Mouse (Mus musculus) spleen, adult 12 weeks (tissue): ENCODE measurements around the gene Fam57b.
A peak's percentile ranks its signal among the peaks of the same experiment; 100 is the strongest.

Experiments used
- DNase-seq: peaks from one replicate; pipeline ENCODE4 v3.0.0; 2022; ENCODE audit warnings: low spot score

Gene Fam57b

DNA sequence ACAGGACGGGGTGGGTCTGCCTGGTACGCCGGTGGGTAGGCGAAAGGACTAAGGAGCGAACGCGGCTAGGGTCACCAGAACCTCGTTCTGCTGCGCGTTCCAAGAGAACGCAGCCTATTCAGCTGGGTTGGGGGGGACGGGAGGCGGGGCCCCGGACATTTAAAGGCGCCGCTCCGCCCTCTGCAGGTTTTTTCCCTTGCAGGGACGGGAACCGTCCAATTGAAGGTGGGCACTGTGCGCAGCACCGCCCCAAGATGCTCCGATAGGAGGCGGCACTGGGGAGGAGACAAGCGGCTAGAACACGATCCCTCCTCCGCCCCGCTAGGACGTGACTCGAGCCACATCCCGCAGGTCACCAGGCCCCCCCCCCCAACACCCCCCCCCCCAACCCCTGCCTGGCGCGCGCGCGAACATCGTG lies 1.6 kb downstream of the Fam57b start:
- peak; percentile 85 for DNase-seq

DNA sequence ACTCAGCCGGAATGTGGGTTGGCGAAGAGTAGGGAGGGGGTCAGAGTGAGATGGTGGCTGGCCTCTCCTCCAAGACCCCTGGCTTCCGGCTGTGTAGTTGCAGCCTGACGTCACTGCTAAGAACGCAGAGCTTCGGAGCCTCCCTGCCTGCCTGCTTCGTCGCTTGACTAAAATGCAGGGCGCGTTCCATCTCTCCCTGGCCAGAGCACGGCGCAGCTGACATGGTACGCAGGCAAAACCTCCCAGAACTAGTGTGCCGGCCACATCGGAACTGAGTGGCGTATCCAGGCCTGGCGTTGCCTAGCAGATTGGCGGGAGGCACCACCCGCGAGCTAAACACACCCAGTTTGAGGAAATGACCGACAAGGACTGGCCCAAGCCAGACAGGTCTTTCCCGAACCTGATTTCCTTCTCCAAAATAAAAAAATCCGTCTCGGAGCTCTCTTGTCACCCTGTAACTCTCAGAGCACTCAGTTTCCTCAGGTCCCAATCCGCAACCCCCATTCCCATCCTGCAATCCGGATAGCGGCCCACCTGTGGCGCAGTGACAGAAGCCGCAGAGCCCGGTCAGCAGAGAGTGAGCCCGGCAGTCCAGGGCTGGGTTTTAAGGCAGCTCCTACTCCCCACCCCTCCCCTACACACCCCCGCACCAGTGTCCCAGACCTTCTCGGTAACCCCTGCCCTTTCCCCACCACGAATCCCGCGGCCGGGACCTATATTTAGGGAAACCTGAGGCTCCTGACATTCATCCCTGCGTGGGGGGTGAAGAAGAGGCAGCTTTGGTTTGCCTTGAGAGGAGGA lies 2.2 kb downstream of the Fam57b start:
- peak; percentile 60 for DNase-seq

DNA sequence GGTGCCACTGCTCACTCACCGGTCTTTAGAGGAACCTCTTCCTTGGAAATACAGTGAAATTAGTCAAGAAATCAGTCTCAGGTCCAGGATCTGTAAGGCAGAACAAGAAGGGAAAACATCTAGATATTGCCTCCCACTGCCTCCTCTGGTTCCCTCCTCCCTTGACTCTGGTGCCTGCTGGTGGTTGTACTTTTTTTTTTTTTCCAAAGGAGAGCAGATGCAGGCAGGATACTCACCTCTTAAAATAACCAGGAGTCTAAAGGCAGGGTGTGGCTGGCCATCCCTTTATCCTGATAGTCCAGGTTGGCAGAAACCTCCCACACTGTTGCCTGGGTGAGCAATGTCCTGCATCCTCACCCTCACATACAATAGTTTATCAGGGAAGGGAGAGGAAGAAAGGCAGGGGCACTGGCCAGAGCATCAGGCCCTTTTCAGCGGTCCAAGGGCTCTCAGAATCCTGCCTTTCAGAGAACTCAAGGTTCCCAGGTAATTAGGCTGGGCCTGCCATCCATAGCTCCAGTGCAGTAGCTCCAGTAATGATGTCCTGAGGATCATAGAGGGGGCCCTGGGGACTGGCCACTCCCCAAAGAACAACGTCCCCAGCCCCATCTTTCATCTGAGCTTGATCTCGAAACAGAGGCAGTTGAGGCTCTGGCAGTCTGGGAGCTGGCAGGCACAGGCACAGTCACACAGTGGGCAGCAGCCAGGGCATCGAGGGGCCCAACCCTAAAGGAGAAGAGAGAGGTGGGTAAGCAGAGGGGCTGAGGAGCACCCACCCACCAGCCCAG lies 3.0 kb downstream of the Fam57b start:
- DNase-seq: no peak

DNA sequence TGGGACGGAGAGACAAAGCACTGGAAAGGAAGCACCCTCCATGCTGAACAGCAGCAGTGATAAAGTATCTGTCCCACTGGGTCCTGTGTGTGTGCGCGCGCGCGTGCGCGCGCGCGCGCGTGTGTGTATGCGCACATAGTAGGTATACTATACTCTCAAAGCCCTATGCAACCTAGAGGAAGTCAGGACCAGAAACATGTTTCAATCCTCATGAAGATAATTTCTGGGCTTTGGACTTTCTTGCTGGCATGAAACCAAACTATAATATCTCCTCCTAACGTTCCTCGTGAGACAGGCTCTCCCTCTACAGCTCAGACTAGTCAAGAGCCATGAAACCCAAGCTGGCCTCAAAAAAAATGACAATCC lies 3.6 kb downstream of the Fam57b start:
- no peak for DNase-seq

GRCm38 (mm10) chr7:126802134-126802889 lies 4.8 kb downstream of the Fam57b start:
- no peak for DNase-seq

GRCm38 (mm10) chr7:126803181-126803580 lies 5.7 kb downstream of the Fam57b start:
- no peak for DNase-seq

DNA sequence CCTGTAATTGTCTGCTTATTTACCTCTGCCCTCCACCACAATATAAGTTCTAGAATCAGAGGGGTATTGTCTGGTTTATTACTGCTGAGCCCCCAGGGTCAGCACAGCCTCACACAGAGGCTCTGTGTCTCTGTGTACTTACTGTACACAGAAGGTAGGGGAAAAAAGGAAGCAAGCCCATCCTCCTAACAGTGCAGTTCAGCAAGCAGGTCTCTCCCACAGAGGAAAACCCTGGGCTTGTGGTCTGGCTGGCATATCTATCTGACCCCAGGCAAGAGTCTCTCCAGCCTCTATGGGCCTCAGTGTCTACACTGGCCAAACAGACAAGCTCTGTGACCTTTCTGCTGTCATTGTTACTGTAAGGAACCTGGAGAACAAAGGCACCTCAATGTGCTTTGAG lies 6.3 kb downstream of the Fam57b start:
- DNase-seq: no peak

GRCm38 (mm10) chr7:126806956-126807355 lies 9.5 kb downstream of the Fam57b start:
- no peak for DNase-seq

GRCm38 (mm10) chr7:126807405-126807804 lies 9.9 kb downstream of the Fam57b start:
- DNase-seq: no peak

- peak; percentile 72 for DNase-seq
Measured at GRCm38 (mm10) chr7:126808703-126809455, 11.4 kb downstream of the Fam57b start.

DNA sequence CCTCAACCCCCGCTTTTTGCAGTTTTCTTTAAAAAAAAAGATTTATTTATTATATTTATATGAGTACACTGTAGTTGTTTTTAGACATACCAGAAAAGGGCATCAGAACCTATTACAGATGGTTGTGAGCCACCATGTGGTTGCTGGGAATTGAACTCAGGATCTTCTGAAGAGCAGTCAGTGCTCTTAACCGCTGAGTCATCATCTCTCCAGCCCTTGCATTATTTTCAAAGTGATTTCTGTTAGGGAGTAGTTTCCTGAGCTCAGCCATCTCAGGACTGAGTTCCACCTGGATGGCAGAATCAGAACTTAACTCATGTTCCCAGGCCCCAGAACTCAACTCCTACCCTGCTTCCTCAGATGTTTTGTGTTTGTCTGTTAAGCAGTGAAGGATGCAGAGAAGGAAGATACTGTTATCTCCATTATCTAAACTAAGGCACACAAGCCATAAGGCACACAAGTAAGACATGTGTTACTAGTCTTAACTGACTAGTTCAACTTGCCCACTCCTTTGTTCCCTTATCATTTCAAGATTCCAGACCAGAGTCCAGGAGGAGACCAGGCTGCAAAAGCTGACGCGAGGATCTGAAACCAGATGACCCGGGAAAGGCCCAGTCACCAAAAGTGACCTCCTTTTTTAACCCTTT lies 12.4 kb downstream of the Fam57b start:
- no peak for DNase-seq

- DNase-seq: no peak
Measured at GRCm38 (mm10) chr7:126815726-126816222, 18.3 kb downstream of the Fam57b start.

DNA sequence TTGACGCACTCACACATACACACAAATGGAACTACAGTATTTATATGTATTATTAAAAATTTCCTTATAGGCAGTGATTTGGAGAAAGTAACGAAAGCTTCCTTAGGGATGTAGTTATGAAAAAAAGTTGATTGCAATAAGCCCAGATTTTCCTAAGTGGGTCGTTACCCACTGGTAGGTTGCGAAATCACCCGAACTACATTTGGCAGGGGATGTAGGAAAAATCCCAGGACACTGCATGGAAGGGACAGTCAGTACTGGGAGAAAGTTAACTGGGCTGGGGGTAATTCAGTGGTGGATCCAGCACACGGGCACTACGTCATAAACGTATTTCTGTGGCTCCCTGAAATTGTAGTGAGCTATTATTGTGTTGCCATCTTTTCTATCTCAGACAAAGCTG lies 19.0 kb downstream of the Fam57b start:
- no peak for DNase-seq

GRCm38 (mm10) chr7:126817595-126817994 lies 20.1 kb downstream of the Fam57b start:
- DNase-seq: no peak

GRCm38 (mm10) chr7:126818818-126819217 lies 21.4 kb downstream of the Fam57b start:
- no peak for DNase-seq

DNA sequence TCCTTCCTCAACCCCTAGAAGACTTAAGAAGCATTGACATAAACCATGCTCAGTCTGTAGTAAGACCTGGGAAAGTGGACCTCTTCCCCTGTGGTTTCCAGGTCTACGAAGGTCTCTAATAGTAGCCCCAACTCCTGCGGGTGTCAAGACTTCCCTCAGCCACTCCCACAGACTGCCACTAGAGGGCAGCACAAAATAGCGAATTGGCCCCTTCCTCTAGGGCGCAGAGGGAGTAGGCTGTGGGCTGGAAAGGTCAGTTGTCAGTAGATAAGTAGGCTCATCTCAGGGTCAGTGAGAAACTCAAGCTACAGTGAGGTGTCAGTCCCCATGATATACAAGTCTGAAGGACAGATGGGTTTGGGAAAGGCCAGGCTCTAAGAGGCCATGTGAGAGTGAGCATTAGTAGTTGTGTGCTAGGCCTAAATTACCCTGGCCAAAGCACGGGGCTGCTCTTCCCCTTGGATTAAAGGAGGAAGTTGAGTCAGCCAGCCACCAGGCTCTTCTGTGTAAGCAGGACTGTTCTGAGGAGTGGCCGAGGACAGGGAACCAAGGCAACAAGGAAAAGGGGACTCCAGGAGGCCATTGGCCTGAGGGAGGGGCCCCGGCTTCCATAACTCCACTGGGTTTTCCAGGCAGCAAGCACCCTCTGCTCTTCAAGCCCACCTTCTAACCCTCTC lies 24.5 kb downstream of the Fam57b start:
- DNase-seq: peak; percentile 63

- DNase-seq: no peak
Measured at GRCm38 (mm10) chr7:126822741-126823140, 25.3 kb downstream of the Fam57b start.

- no peak for DNase-seq
Measured at GRCm38 (mm10) chr7:126823202-126823711, 25.8 kb downstream of the Fam57b start.

DNA sequence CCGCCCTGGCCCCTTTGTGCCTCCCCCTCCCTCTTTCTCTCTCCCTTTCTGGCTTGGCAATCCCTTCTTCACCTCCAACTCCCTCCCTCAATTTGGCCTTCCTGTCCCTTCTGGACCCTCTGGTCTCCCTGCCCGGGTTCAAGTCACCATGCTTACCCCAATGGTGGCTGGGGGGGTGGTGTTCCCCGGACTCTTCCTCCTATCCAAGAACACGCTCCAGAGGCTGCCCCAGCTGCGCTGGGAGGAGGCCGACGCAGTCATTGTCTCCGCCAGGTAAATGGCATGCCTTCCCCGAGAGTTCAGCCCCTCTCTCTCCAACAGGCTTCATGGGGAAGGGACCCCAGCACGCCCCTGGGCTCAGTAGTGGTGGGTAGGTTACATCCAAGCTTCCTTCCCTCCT lies 26.5 kb downstream of the Fam57b start:
- no peak for DNase-seq

DNA sequence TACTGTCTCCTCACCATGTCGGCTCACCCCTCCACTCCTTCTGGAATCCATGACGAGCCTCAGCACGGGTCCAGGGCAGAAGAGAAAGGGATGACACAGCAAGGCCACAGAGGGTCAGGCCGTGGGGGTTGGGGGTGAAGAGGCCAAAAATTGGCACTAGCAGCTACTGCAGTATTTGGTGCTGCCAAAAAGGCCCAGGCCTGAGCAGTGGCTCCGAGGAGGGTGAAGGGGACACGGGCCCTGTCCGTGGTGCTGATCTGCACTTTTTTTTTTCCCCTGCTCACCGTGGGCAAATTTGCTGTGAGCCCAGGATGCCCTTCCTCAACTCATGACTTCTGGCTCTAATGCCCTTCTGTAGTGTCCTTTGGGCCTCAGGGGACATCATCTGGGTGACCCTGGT lies 27.9 kb downstream of the Fam57b start:
- no peak for DNase-seq
